Mouse (Mus musculus) gonadal fat pad, adult 2 months (tissue): ENCODE measurements around the gene Ddx47. TPM values are rescaled to one million over a fixed set of nuclear protein-coding genes. Genes with fewer than 3 reads are reported as not detected.
A peak's percentile ranks its signal among the peaks of the same experiment; 100 is the strongest.

Source experiments
- DNase-seq: peaks from one replicate; pipeline ENCODE4 v3.0.0-alpha.2; 2012; ENCODE audit warnings: low read depth
- polyA plus RNA-seq: library from polyadenylated mRNA; depleted of rRNA; stranded (reverse); fragments of >200 nt; gene quantifications from 2 replicates; pipeline ENCODE4 v1.2.3, GENCODE M21; 2012; rRNA removed

The Ddx47 gene
- polyA plus RNA-seq: 35.0 and 42.1 TPM in 2 replicates

DNA sequence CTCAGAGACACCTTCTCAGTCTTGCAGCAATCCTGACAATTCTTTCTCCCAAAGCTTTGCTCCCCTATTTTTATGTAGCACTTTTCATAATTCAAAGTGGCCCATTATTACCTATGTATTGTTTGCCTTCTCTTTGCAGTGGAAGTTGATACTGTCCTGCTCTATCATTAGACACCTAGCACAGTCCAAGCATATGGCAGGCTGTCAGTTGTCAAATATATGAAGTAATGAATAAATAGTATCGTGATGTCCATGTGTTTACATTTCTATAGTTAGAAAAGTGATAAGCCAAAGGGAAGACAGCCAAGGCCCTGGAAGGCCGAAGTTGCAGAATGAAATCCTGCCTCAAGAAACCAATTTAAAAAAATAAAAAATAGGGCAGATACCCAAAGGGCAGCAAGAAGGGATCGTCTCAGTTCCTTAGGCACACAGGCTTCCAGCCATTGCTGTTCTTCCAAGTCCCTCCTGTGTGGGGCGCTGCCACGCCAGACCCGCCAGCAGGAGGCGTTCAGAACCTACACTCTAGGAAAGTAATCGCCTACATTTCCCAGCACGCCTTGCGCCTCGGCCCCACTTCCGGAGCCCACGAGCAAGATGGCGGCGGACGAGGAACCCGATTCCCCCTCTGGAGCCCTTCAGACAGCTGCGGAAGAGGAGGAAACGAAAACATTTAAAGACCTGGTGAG is at the start of gene Ddx47:
Ddx47 (plus strand) TSS at position 565 of the 686 bp plus-strand sequence.
- DNase-seq: peak; percentile 42

DNA sequence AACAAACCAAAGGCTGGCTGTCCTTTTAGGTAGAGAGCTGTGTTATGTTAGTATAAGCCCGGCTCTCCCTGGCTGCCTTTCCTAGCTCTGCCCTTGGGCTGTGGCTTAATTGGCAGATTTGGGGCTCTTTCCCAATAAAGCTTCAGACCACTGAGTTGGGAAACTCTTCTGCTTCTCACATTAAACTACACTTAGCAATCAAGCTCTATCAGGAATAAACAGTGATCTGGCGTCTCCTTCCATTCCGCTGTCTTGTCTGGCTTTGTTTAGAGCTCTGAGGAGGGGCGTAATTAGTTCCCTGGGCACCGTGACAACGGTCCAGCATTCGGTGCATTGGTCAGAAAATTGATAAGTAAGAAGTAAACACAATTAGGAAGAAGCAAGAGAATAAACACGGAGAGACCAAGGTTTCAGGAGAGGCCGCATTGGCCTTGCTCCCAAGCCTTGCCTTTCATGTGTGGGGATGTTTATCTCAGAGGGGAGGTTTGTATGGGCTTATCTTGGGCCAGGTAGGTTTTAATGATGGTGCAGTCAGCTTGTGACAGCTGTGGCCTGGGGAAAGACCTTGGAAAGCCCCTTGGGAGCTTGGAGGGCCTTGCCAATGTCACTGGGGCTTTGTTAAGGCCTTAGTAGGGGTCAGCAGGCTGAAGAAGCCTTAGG is 49.4 kb upstream of the Ddx47 start:
- DNase-seq: no peak

DNA sequence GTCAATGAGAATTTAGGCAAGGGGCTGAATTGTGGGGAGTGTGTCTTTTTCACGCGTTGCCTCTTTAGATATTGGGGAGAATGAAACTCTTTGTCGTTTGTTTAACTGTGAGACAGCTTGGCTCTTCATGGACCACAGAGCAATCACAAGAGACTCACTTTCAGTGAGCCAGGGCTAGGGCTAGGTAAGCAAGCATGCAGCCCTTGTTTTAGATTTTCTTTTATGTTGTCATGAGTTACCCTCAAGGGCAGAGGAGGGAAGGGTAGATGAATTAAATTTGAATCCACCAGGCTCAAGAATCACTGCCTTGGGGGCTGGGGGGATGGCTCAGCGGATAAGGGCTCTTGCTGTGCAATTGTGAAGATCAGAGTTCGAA is 48.9 kb upstream of the Ddx47 start:
- no peak for DNase-seq

DNA sequence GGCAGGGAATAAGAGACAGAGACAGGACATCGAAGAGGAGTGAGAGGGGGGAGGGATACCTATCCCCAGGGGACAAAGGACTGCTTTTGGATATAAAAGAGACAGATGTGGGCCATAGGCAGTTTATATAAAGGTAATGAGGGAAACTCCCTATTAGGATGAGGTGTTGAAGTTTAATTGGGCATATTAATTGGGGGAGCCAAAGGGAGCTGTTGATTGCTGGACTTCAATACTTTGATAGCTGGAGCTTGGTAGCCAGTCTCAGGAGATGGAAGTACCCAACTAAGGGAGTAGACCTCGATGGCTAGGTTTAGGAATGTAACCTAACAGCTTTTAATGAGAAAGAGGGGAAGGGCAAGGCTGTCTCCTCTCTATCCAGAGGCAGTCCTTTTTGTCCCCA is 47.5 kb upstream of the Ddx47 start:
- no peak for DNase-seq

DNA sequence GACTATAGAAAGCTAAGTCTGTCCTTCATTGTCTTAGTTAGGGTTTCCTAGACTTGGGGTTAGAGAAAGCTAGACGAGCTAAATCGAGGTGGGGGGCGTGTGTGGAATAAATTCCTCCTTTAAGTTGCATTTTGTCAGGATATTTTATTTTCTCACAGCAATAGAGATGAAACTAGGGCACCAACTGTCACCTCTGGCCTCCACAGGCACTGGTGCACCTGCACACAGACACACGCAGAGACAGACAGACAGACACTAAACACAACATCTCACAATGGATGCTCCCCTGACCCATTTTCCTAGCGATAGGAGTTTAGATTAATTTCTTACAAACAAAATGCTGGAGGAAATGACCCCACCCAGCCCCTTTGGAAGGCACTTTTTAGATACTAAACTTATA is 44.7 kb upstream of the Ddx47 start:
- DNase-seq: no peak

DNA sequence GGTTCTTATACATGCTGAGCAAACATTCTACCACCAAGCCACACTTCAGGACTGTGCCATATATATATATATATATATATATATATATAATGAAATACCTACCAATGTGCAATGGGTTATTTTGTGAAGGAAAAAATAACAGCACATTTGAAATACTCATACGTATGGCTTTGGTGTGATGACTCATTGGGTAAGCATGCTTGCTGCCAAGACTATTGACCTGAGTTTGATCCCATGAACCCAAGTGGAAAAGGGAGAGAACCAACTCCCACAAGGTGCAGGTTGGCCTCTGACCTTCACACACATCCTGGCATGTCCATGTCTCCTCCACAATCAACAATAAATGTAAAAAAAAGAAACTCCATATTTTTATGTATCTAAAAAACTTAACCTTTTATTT is 43.1 kb upstream of the Ddx47 start:
- DNase-seq: no peak

DNA sequence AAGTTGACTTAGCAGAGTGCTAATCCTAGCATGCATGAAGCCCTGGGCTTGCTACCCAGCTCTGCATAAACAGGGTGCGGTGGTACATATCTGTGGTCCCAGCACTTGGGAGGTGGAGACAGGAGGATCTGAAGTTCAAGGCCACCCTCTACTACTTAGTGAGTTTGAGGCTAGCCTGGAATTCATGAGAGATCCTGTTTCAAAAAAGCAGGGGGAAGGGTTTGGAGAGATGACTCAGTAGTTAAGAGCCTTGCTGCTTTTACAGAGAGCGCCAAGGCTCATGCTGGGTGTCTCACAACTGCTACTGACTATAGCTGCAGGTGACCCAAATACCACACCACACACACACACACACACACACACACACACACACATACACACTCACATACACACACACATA is 41.9 kb upstream of the Ddx47 start:
- no peak for DNase-seq

DNA sequence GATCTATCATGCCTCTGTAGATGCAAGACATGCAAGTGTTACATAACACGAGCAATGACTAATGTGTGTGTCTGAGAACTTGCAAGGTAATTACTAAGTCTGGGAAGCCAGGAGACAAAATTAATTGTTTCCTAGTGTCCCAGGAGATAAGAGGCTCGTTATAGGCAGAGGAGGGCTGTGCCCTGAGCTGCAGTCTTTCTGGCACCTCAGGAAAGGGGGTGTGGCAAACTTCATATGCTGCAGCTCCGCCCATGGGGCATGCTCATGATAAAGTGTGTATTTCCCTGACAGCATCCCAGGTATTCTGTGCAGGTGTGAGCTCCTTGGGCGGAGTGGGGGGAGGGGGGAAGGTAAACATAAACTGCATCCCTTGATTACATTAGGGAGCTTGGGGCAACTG is 39.3 kb upstream of the Ddx47 start:
- no peak for DNase-seq

DNA sequence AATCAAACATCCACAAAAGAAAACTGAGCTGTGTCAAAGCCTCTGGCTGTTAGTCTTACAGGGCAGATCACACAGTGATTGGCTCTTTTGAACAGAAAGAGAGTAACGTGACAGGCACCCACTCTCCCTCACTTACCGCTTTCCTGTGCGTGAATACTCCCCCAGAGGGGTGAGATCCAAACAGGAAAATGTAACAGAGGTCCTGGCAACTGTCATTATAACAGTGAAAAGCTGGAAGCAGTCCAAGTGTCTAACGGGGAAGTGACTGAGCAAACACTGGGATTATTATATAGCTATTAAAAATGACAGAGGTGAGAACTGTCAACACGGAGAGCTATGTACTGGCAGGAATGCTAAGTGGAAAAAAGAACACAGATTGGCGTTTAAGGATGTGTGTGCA is 34.8 kb upstream of the Ddx47 start:
- no peak for DNase-seq

DNA sequence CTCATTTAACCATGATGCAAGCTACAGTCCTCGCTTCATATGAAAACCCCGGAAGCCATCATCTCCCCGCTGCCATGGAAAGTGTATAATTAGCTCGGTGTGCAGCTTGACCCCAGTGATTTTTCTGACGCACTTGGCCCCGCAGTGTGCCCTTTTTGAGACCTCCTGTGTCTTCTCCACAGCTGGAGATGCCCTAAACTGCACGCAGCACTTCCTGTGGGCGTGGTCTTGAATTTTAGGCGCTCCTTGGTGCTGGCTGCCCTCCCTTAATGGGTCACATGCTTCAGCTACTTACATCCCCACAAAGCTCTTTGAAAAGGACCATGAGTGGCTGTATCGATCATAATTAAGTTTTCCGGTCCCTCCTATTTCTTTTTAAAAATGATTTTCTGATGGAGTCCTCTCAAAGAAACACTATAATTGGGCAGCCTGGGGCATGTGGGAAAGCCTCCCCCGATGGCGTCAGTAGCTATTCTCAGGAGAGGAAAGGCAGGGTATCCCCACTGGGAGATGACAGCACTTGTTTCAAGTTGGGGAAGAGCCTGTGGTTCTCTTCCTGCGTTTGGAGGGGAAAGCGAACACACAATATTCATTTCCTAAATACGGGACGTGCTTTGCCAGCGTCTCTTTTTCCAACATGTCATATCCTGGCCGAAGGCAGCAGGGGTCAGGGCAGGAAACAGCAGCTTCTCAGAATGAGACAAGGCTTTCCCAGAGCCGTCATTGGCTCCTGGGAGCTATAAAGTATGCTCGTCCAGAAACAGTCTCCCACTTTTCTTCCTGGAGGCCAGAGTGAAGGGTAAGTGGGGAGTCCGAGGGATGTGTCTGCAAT is 30.0 kb upstream of the Ddx47 start, which contains the start of gene Apold1:
Apold1 (plus strand) TSS at position 488 of the 832 bp plus-strand sequence.
- no peak for DNase-seq

DNA sequence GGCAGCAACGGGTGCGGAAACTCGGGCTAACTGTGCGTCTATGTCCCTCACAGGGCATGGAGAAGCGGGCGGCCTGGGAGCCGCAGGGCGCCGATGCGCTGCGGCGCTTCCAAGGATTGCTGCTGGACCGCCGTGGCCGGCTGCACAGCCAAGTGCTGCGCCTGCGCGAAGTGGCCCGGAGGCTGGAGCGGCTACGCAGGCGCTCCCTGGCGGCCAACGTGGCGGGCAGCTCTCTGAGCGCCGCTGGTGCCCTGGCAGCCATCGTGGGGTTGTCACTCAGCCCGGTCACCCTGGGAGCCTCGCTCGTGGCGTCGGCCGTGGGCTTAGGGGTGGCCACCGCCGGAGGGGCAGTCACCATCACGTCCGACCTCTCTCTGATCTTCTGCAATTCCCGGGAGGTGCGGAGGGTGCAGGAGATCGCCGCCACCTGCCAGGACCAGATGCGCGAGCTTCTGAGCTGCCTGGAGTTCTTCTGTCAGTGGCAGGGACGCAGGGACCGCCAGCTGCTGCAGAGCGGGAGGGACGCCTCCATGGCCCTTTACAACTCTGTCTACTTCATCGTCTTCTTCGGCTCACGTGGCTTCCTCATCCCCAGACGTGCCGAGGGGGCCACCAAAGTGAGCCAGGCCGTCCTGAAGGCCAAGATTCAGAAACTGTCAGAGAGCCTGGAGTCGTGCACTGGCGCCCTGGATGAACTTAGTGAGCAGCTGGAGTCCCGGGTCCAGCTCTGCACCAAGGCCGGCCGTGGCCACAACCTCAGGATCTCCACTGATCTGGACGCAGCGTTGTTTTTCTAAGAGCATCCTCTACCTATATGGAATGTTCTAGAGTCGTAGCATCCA is 27.7 kb upstream of the Ddx47 start:
- DNase-seq: no peak

DNA sequence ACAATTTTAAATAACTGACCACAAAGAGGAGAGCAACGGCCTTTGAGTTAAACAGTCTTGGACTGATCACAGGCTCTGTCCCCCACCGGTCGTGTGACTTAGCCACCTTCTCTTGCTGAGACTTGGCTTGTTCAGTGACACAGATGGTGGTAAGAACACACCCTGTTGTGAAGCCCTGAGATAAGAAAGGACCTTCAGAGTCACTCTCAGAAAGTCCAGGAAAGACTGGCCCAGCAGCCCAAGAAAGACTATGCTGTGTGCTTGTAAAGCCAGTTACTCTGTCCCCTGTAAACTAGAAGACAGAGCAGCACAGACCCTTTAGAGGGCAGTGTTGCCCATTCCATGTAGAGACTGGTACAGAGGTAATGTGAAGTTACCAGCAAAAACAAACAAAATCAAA is 26.7 kb upstream of the Ddx47 start:
- no peak for DNase-seq

DNA sequence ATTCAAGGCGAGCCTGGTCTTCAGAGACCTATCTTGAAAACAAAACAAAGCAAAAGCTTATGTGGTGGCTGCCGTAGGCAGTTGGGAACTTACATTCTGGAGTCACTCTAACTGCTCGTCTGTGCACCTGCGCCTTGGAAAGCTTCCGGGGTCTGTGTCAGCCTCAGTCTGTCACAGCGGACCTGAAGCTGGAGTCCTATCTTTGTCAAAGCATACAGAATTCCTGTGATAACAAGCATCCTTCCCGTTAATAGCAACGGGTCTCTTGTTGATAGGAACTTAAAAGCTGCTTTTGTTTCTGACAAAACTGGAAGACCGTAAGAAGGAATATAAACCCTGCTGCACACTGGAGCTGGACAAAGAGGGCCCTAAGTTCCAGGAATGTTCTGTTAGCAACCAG is 23.0 kb upstream of the Ddx47 start:
- DNase-seq: no peak

DNA sequence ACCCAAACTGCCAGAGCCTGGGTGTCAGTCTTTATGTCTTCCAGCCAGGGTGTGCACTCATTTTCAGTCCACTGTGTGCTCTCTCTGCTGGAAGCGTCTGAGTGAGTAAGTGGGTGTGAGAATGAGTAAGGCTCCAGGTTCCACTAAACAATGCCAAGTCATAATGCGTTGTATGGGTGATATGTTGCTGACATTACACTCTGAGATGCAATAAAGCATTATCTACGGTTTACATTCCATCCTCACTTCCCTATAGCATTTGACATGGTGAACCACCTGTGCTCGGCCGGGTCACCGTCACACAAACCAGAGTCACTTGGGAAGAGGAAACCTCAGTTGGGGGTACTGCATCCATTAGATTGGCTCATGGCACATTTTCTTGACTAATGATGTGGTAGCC is 20.7 kb upstream of the Ddx47 start:
- DNase-seq: no peak

DNA sequence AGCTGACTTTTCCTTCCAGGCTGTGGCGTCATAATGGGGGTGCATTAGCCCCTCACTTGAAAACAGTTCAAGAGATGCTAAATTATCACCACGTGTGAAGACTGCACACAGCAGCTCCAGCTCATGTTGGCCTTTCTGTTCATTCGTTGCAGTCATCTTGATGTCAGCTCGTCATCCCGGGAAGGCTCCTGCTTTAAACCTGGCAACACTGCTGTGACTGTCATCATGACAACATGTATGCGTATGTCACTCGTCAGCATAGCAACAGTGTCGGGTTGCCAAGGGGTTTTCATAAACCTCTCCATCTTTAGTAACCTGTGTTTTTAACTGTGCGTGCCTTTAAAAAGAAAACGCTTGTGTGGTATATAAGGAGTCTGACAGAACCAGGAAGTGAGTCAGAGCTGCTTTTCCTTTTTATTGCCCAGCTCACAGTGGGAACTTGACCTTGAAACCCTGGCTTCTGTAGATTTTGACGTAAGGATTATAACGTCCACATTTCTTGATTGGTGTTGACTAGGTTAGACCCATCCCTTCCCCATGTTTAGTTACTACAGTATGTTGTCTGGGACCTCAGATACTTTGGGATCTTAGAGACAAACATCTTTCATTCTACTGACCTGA is 17.3 kb upstream of the Ddx47 start:
- DNase-seq: no peak

DNA sequence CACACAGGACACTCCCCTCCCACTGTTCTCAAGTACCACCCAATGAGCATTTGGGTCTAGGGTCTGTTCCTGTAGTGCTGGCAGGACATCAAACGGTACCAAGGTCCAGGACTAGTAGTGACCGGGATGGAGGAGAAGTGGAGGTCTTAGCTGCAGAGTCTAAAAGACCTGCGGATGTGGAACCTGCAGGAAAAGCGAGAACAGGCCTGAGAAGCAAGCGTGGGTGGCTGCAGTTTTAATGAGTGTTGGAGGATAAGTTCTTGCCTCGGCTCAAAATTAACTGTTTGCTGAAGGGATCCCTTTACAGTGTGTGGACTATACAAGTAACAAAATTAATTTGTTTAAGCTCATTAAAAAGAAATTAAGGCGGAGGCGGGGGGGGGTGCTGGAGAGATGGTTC is 16.4 kb upstream of the Ddx47 start:
- no peak for DNase-seq

DNA sequence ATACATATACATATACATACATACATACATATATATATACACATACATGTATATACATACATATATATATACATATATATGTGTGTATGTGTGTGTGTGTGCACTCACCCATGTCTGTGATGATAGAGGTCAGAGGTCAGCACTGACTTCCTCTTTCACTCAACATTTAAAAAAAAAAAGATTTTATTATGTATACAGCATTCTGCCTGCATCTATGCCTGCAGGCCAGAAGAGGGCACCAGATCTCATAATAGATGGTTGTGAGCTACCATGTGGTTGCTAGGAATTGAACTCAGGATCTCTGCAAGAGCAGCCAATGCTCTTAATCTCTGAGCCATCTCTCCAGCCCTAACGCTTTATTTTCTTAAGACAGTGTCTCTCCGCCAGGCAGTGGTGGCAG is 14.5 kb upstream of the Ddx47 start:
- DNase-seq: no peak

DNA sequence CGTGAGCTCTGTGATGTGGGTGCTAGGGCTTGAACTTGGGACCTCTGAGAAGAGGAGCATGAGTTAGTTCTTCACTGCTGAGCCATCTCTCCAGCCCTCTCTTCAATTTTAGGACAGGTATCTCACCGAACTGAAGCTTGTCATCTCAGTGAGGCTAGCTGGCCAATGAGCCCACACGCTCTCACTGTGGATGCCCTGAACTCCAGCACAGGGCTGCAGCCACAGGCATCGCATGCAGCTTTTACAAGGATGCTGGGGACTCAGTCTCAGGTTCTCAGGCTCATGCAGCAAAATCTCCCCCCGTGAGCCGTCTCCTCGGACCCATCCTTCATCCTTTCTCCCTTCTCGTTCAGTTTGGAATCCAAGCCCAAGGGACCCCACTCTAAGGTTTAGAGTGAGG is 13.3 kb upstream of the Ddx47 start:
- DNase-seq: no peak

DNA sequence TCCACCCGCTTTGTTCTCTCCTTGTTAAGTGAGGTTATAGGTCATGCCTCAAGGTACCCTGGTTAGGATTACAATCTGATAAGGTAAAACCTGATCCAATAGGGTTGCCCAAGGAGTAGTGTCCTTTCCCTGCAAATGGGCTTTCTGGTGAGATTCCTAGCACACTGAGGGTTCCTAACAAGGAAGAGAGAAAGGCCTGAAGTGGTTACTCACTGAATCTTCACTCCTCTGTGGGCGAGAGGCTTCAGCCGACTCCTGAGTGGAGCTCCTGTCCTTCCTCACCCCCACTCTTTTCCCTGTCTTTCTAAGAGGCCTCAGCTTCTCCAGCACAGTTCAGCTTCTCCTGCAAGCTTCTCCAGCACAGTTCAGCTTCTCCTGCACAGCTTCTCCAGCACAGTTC is 12.6 kb upstream of the Ddx47 start:
- DNase-seq: no peak

DNA sequence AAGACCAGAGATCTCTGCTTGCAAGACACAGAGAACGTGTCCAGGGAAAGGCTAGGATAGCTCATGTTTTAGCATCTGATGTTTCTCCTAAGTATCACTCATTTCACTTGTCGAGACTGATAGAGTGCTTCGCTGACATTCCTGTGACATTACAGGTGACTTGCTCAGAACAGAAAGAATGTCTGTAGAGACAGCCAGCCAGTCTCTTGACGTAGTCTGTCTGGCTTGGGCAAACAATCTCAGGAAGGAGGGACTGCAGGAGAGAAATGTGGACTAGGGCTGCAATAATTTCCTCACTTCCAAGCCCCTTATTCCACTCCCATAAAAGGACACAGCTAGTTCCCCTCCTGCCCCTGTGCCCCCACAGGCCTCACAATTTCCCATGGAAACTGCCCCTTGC is 11.1 kb upstream of the Ddx47 start:
- no peak for DNase-seq

DNA sequence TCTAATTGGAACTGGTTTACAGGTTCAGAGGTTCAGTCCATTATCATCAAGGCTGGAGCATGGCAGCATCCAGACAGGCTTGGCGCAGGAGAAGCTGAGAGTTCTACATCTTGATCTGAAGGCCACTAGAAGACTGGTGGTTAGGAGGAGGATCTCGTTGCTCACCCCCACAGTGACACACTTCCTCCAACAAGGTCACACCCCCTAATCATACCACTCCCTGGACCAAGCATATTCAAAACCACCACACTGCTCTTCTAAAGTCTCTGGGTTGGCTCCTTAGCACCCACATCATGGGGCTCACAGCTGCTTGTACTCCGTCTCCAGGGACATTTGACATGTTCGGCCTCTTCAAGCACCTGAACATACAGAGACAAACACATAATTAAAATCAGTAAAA is 9.4 kb upstream of the Ddx47 start:
- no peak for DNase-seq

DNA sequence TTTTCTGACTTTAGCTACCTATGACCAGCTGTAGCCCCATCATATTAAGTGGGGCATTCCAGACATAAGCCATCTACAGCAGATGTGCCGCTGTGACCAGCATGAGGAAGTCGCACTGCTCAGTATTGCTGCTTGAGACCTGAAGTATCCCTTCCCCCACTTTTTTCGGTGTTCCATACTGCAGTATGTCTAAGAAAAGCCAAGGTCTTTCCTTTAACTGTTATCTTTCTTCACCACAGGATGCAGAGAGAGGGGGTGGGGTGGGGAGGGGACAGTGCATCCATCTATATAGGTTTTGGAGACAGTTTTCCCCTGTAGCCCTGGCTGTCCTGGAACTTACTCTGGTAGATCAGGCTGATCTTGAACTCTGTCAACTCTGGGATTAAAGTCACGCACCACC is 5.0 kb upstream of the Ddx47 start:
- no peak for DNase-seq
